Mouse (Mus musculus) heart, embryonic 12.5 days (tissue): ENCODE results near the gene Pigt. TPM values are rescaled to one million over a fixed set of nuclear protein-coding genes. Genes with fewer than 3 reads are reported as not detected.

ENCODE experiments used
- ATAC-seq: fragments of 200-750 bp; cut with Nextera tagmentation; 2 replicates; pipeline ENCODE4 v1.8.0; 2017; ENCODE audit warnings: moderate TSS enrichment, moderate library complexity; ENCODE audit not compliant: insufficient number of reproducible peaks, low FRiP score
- H3K27ac ChIP-seq: fragments of 300-500 bp; sonication (generic); 2 replicates; pipeline ENCODE4 v1.5.1; 2016; ENCODE audit warnings: mild to moderate bottlenecking, moderate library complexity; ENCODE audit not compliant: poor library complexity, severe bottlenecking
- H3K27me3 ChIP-seq: fragments of 300-500 bp; sonication (generic); replicated peaks from 2 replicates; pipeline ENCODE4 v1.6.1; 2016; ENCODE audit warnings: mild to moderate bottlenecking, moderate library complexity
- H3K36me3 ChIP-seq: fragments of 300-500 bp; sonication (generic); 2 replicates; pipeline ENCODE4 v1.6.1; 2016; ENCODE audit warnings: mild to moderate bottlenecking, moderate library complexity
- H3K4me1 ChIP-seq: fragments of 300-500 bp; sonication (generic); replicated peaks from 2 replicates; pipeline ENCODE4 v1.6.1; 2016; ENCODE audit warnings: mild to moderate bottlenecking
- H3K4me2 ChIP-seq: fragments of 300-500 bp; sonication (generic); 2 replicates; pipeline ENCODE4 v1.6.1; 2016; ENCODE audit warnings: mild to moderate bottlenecking, moderate library complexity
- H3K4me3 ChIP-seq: fragments of 300-500 bp; sonication (generic); 2 replicates; pipeline ENCODE4 v1.5.1; 2016; ENCODE audit warnings: mild to moderate bottlenecking
- H3K9ac ChIP-seq: fragments of 300-500 bp; sonication (generic); 2 replicates; pipeline ENCODE4 v1.6.1; 2016; ENCODE audit warnings: mild to moderate bottlenecking, moderate library complexity
- H3K9me3 ChIP-seq: fragments of 300-500 bp; sonication (generic); replicated peaks from 2 replicates; pipeline ENCODE4 v1.6.1; 2016; ENCODE audit warnings: mild to moderate bottlenecking, moderate library complexity
- WGBS: fragments of 180-500 bp; shearing (Covaris S2); methylation state at CpG from one replicate; pipeline ENCODE4 v1.1.7; 2016; 5-methylcytosine and 5-hydroxymethylcytosine counted together
- polyA plus RNA-seq: library from polyadenylated mRNA; unstranded; fragments of >200 nt; fragmentation: Nextera tagmentation; extraction: Ambion mirVana; gene quantifications from 2 replicates; pipeline ENCODE4 v1.2.1, GENCODE M21; 2016

Pigt gene
- polyA plus RNA-seq: 53.4 and 54.3 TPM in 2 replicates

DNA sequence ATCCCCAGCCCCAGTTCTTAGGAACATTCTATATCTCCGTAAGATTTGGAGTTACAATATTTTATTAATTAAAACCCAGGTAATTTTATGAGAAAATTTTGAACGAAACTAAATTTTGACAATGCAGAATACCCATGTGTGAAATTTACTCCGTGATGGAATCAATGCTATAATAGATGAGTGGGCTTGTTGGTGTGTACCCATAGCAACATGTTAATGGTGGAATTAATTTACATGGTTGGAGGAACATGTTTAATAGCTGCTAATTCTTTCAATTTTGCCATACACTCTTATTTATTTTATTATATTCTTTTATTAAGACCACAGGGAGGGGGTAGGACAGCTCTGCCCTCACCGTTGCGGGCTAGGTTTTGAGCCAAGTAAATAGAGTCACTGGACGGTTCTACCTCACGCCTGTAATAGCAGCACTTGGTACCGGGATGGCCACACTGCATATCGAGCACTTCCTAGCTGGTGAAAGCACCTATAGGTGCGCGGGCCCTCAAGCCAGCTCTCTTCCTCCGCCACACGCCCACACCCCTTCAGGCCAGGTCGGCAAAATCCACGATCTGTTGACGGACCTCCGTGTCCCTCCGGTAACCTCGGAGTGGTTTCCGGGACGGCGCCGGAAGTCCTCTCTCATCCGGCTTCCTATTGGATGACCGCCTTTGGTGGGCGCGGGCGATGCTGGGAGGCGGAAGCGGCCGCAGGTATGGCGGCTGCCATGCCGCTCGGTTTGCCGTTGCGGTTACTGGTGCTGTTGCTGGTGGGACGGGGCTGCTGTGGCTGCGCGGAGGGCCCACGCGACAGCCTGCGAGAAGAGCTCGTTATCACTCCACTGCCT is at the start of gene Pigt:
Gene Pigt (plus strand): TSS at position 674 of the 844 bp plus-strand sequence.
- H3K4me2 ChIP-seq: peak within 1 kb of the TSS; percentile 92
- no peaks in the 10 kb centered on the region for H3K9me3 ChIP-seq
- H3K4me1 ChIP-seq: peaks cover 7% of the 10 kb centered on the region
- H3K27ac ChIP-seq: peak within 1 kb of the TSS; percentile 67
- peak within 1 kb of the TSS; percentile 81 for H3K9ac ChIP-seq
- 4% methylated on average over 43 of the region's 43 CpGs for WGBS
- peaks cover 29% of the 10 kb centered on the region for H3K36me3 ChIP-seq
- no peaks in the 10 kb centered on the region for H3K27me3 ChIP-seq
- peak within 1 kb of the TSS; percentile 92 for H3K4me3 ChIP-seq
- ATAC-seq: peak; percentile 91

DNA sequence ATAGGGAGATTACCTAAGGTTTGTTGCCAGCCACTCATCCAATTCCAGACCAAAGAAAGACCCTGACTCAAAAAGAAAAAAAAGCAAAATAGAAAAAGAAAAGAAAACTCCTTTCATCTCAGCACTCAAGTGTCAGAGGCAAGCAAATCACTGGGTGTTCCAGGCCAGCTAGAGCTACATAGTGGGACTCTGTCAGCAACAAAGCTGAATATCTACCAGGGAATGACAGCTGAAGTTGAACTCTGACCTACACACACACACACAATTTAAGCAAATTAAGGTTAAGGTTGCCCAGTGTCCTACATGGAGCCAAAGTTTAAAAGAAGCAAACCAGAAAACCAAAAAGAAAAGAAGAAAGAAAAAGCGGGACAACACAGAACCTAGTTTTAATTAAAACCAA is 49.2 kb upstream of the Pigt start:
- no peak overlapping the region for H3K9ac ChIP-seq
- no peak overlapping the region for H3K27ac ChIP-seq
- no peaks in the 10 kb centered on the region for H3K36me3 ChIP-seq
- H3K4me1 ChIP-seq: peaks cover 41% of the 10 kb centered on the region
- no peak overlapping the region for H3K4me2 ChIP-seq
- no peak overlapping the region for H3K4me3 ChIP-seq
- no peak for ATAC-seq
- no peaks in the 10 kb centered on the region for H3K9me3 ChIP-seq
- WGBS: 81% methylated on average over 1 of the region's 1 CpGs
- no peaks in the 10 kb centered on the region for H3K27me3 ChIP-seq

DNA sequence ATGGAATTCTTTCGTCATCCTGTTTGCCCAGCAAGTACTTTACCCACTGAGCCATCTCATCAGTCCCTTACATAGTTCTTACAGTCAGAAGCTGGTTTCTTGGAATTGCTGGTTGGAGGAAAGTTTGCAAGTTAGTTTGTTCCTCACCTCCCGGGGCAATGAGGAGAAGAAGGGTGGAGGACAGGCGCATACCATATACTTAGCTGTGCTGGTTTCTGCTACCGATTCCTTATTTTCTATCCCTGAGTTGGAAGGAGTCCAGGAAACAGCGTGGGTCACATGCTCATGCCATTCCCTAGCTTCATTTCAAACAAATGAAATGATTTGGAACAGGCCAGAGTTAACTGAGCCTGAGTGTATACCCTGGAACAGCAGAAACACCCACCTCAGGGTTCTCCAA is 48.4 kb upstream of the Pigt start:
- no peak overlapping the region for H3K9ac ChIP-seq
- ATAC-seq: no peak
- no peaks in the 10 kb centered on the region for H3K9me3 ChIP-seq
- no peaks in the 10 kb centered on the region for H3K36me3 ChIP-seq
- no peaks in the 10 kb centered on the region for H3K27me3 ChIP-seq
- H3K27ac ChIP-seq: peak overlapping the region; percentile 31; the same call in 1 of the 2 replicates
- 0 out of 2 replicates have a peak overlapping the region, but pooled peaks have one; percentile 3 for H3K4me2 ChIP-seq
- no peak overlapping the region for H3K4me3 ChIP-seq
- 57% methylated on average over 5 of the region's 5 CpGs for WGBS
- H3K4me1 ChIP-seq: peaks cover 39% of the 10 kb centered on the region

DNA sequence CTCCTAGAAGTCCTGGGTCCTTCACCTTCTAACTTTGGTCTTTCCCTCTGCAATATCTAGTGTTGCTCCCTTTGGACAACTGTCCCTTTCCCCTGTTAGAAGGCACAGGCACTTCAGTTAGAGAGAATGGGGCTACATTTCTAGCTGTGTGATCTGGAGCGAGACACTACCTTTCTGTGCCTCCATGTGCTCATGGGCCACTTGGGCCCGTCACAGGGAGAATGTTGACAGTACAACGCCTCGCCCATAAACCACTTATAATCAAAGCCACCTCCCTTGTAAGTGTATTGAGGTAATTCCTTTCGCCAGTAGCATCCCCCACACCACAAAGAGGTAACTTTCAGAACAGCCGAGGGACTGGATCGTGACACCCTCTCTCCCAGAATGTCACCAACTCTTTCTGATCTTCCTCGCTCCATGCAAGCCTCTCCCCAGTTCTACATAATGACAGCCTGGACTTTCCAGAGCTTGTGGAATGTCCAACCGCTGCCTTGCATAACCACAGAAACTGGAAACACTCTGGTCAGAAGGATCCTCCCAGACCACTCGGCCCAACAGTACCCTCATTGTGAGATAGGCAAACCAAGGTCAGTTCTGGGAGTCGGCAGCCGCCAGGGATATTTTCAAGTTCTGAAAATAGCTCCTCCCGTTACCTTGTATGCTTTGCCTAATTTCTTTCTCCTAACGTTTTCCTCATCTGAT is 47.8 kb upstream of the Pigt start:
- Histone ChIP-seq H3K27me3 (no peaks in the 10 kb centered on the region), H3K27ac (peak overlapping the region; percentile 58; the same call in 1 of the 2 replicates), H3K4me1 (peaks cover 43% of the 10 kb centered on the region), H3K4me3 (no peak overlapping the region), H3K36me3 (no peaks in the 10 kb centered on the region), H3K9me3 (no peaks in the 10 kb centered on the region), H3K9ac (no peak overlapping the region), H3K4me2 (0 out of 2 replicates have a peak overlapping the region, but pooled peaks have one; percentile 3)
- no peak for ATAC-seq
- WGBS: 48% methylated on average over 14 of the region's 14 CpGs

DNA sequence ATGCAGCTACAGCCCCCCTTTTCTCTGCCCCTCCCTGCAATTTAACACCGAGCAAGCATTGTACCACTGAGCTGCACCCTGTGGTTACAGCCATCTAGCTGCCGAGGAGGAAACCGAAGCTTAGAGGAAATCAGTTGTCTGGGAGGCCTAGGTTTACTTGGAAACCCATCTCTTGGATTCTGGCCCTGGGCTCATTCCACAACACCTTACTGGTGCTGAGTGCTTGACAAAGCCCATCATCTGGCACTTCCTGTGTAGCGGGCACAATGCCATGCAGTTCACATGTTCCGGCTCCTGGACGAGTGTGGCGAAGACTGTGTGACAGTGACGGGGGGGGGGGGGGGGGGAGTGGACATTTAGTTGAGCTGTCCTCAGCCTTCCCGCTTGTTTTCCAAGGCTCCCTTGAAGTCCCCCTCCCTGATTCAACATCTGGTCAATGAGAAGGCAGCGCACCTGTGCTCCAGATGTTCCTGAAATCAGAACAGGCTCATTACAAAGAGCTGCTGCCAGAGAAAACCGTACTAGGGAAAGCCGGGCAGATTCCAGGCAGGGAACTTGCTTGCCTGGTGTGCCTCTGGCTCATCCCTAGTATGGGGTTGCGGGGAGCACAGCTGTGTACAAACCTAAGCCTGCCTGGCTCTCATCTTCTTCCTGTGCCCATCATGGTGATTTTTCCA is 45.2 kb upstream of the Pigt start:
- H3K36me3 ChIP-seq: no peaks in the 10 kb centered on the region
- WGBS: 37% methylated on average over 13 of the region's 13 CpGs
- no peaks in the 10 kb centered on the region for H3K27me3 ChIP-seq
- peaks cover 66% of the 10 kb centered on the region for H3K4me1 ChIP-seq
- H3K9me3 ChIP-seq: no peaks in the 10 kb centered on the region
- H3K27ac ChIP-seq: peak overlapping the region; percentile 60
- peak overlapping the region; percentile 13; the same call in 1 of the 2 replicates for H3K4me2 ChIP-seq
- no peak; the same call in 1 of the 2 replicates for ATAC-seq
- H3K4me3 ChIP-seq: no peak overlapping the region
- H3K9ac ChIP-seq: no peak overlapping the region

DNA sequence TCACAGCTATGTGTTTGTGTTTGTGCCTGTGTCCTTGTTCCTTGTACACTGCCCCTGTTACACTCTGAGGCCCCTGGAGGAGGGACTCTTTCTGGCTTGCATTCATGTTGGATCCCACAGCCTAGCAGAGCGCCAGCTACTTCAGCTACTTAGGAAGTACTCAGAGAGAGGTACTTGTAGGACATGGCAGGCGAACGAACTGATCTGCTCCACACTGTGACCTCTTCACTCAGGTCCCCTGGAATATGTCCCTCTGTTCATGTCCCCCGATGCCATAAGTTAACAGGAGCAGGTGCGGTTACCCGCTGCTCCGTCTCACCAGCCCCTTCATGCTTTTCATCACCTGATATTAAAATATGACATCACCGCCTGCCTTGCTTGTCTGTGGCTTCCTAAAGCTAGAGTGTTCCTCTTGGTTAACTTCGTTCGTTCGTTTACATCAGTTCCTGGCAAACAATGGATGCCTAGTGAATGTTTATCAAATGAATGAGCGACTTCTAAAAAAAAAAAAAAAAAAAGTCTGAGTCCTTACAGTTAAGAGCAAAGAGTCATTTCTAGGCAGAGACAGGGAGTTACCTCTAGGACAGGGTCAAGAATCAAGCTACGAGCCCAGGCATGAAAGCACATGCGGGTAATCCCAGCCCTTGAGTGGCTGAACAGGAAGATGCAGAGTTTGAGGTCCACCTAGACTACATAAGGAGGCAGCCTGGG is 44.1 kb upstream of the Pigt start:
- peak; percentile 31; the same call in 1 of the 2 replicates for ATAC-seq
- H3K36me3 ChIP-seq: no peaks in the 10 kb centered on the region

DNA sequence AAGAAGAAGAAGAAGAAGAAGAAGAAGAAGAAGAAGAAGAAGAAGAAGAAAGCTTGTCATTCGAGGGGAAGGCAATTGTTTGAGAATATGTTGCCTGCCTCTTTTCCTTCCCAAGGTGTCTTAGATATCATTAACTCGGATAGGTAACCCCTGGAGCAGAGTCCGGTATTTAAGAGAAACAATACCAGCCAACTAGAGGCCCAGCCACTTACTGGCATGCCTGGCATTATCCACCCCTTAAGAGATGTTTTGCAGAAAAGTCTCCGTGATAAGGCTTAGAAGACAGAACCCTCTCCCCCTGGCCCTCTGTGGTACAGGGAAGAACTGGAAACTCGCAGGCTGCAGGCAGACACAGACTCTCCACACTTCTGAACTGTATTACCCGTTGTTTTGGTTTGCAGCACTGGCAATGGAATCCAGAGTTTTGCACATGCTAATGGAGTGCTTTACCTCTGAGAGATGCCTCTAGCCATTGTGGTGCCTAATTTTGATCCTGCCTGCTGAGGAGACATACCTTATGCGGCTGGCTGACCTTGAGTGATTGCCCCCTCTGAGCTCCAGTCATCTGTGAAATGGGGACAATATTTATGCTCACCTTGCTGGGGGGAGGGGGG is 43.3 kb upstream of the Pigt start:
- H3K27me3 ChIP-seq: no peaks in the 10 kb centered on the region
- H3K9ac ChIP-seq: no peak overlapping the region
- ATAC-seq: no peak
- H3K4me2 ChIP-seq: no peak overlapping the region
- peaks cover 62% of the 10 kb centered on the region for H3K4me1 ChIP-seq
- H3K9me3 ChIP-seq: no peaks in the 10 kb centered on the region
- H3K36me3 ChIP-seq: no peaks in the 10 kb centered on the region
- no peak overlapping the region for H3K4me3 ChIP-seq
- WGBS: 54% methylated on average over 7 of the region's 7 CpGs
- no peak overlapping the region for H3K27ac ChIP-seq

More for the DNA sequence above, 44.1 kb upstream of the Pigt start:
- Histone ChIP-seq H3K4me2 (0 out of 2 replicates have a peak overlapping the region, but pooled peaks have one; percentile 8), H3K9me3 (no peaks in the 10 kb centered on the region), H3K9ac (no peak overlapping the region), H3K27me3 (no peaks in the 10 kb centered on the region), H3K4me3 (no peak overlapping the region), H3K27ac (peak overlapping the region; percentile 60), H3K4me1 (peaks cover 67% of the 10 kb centered on the region)
- WGBS: 34% methylated on average over 14 of the region's 14 CpGs

DNA sequence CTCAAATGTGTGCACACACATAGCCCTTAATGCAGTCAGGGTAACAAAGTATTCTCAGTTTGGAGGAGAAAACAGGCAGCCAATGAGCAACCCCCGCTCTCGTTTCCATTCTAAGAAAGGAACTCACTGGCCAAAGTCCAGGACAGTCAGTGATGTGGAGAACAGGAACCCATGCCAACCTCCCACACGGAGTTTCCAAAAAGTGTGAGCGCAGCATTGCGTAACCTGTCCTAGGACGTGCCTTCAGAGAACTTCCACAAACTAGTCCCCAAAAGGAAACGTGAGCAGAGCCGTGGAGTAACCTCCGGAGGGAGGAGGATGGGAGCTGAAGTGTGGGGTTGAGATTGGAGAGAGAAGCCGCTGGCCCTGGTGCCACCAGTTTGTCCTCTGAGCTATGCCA is 42.5 kb upstream of the Pigt start:
- no peaks in the 10 kb centered on the region for H3K9me3 ChIP-seq
- H3K4me3 ChIP-seq: no peak overlapping the region
- WGBS: 52% methylated on average over 10 of the region's 10 CpGs
- H3K9ac ChIP-seq: no peak overlapping the region
- ATAC-seq: no peak
- H3K27ac ChIP-seq: no peak overlapping the region
- no peaks in the 10 kb centered on the region for H3K36me3 ChIP-seq
- no peaks in the 10 kb centered on the region for H3K27me3 ChIP-seq
- peaks cover 54% of the 10 kb centered on the region for H3K4me1 ChIP-seq
- H3K4me2 ChIP-seq: no peak overlapping the region

DNA sequence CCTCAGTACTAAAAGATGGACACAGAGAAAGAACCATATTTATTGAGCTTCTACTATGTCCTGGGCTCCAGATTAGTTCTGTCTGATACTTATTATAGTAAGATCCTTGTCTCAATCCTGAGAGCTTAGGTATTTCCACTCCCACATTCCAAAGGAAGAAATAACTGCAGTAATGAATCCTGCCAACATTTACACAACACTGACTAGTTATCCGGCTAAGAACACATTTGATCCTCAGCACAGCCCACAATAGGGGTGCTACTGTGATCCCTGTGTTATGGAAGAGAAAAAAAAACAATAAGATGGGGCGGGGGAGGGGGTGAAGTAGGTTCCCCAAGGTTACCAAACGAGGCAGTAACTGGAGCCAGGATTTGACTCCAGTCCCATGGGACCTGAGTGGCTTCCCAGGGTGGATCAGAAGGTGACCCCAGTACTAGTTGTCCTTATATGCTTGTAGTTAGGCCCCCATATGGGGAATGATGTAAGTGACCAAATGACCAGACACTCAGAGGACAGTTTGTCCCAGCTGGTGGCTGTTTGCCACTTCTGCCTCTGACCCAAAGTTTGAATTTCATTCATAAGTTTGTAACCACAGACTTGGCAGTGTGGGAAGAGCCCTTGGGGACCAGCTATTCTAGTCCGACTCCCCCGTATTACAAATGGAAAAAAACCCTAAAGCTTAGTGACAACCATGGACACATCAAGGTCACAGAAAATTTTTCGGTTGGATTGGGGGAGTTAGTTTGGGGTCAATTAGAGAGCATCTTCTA is 41.7 kb upstream of the Pigt start:
- ATAC-seq: no peak
- no peaks in the 10 kb centered on the region for H3K9me3 ChIP-seq
- 63% methylated on average over 6 of the region's 6 CpGs for WGBS
- no peak overlapping the region for H3K4me3 ChIP-seq
- no peak overlapping the region for H3K27ac ChIP-seq
- peaks cover 51% of the 10 kb centered on the region for H3K4me1 ChIP-seq
- no peak overlapping the region for H3K4me2 ChIP-seq
- no peaks in the 10 kb centered on the region for H3K27me3 ChIP-seq
- H3K9ac ChIP-seq: no peak overlapping the region
- no peaks in the 10 kb centered on the region for H3K36me3 ChIP-seq

DNA sequence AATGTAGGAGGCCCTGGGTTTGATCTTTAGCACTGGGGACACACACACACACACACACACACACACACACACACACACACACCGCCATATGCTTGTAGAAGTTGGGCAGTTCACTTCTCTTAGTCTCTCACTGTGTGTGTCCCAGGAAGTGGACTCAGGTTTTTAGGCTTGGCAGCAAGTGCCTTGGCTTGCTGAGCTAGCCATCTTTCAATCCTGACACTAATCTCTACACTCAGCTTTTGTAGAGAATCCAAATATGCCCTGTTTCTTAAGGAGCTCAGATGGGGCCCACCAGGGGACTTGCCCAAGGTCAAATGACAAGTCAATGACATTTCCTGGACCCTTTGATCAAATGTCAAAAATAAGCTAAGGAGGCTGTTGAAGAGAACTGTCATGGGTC is 40.9 kb upstream of the Pigt start:
- H3K27ac ChIP-seq: no peak overlapping the region
- 67% methylated on average over 1 of the region's 1 CpGs for WGBS
- no peak for ATAC-seq

More for the DNA sequence above, 40.9 kb upstream of the Pigt start:
- Histone ChIP-seq H3K4me3 (no peak overlapping the region), H3K36me3 (no peaks in the 10 kb centered on the region), H3K4me2 (no peak overlapping the region; the same call in 1 of the 2 replicates), H3K9ac (no peak overlapping the region), H3K27me3 (no peaks in the 10 kb centered on the region), H3K9me3 (no peaks in the 10 kb centered on the region), H3K4me1 (peaks cover 51% of the 10 kb centered on the region)
